Mouse (Mus musculus): ENCODE data around the gene Fcer1a.
"Not testable (repeated sequence)": the region's sequence is repeated elsewhere in the genome, so short reads cannot be mapped to it uniquely, and the experiment has no call there.

Fcer1a gene

DNA sequence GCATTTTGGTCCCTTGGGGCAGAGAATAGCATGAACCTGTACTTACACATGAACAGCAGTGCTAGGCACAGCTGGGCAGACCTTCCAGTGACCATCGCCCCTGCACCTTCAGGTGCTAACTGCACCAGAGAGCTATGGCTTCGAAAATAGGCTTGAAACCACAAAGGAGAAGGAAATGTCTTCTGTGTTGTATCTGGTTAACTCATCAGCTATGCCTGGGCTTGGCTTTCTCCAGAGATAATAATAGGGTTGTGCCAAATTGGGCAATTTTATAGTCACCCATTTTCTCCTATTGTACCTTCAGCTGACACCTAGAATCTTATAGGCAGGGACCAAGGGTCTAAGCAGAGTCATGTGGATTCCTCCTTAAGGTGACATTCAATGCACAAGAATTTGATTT lies at the start of gene Fcer1a:
Gene Fcer1a, minus strand, starts transcription at position 134 of the 400 bp plus-strand sequence.
- no peak for DNase-seq

- DNase-seq, result no peak
These were observed 38.7 kb upstream of the Fcer1a start, which contains the start of gene Olfr418 for GRCm38 (mm10) chr1:173265701-173266100. Gene Olfr418, plus strand, starts transcription at chr1:173266001.

GRCm38 (mm10) chr1:173249888-173250287 lies 22.9 kb upstream of the Fcer1a start:
- no peak for DNase-seq

DNA sequence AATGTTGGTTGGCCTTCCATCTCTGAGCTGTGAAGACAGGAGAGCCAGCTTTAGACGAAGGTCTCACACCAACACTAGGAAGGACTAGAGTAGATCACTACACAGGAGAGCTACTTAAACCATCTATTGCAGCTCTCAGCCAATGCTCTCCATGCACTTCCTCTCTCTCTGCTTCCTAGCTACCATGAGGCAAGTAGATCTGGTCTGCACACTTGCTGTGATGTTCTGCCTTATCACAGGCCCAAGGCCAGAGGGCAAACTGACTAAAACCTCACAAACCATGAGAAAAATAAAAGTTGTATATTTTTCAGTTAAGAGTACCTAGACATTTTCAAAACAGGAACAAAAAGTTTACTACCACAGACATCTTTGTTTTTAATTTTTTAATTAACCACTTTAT lies 10.0 kb upstream of the Fcer1a start:
- DNase-seq, result not testable (repeated sequence)

DNA sequence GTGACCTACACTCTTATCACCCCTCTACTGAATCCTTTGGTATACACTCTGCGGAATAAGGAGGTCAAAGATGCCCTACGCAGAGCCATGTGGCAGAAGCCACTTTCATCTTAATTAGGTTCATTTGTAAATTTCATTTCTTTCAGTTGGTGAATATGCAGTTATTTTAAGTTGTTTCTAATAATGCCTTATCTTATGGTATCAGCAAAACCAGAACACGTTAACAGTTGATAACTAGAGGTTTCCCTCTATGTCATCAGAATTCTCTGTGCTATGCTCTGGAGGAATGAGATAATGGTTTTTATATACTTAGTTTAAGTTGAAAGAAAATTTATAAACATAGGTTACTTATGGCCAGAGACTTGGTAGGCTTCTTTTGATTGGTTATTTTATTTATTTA lies 10.5 kb downstream of the Fcer1a start:
- no peak for DNase-seq

DNA sequence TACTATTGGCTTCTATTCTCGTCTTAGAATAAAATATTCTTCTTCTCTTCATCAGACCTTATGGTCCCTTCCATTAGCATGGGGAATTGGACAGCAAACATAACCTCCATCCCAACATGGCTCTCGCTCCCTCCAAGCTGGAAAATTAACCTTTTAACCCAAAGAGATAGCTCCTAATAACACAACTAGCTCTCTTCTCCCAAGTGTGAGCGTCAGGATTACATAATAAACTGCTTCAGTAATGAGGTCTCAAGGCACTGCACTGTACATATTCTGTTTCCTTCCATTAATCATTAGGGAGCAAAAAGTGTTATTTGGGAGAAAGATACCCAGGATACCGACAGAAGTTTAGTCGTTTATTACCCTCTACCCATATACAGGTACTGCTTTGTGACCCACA lies 14.9 kb downstream of the Fcer1a start, which contains the start of gene Olfr1404:
Gene Olfr1404, plus strand, starts transcription at position 301 of the 400 bp plus-strand sequence.
- DNase-seq, result no peak

DNA sequence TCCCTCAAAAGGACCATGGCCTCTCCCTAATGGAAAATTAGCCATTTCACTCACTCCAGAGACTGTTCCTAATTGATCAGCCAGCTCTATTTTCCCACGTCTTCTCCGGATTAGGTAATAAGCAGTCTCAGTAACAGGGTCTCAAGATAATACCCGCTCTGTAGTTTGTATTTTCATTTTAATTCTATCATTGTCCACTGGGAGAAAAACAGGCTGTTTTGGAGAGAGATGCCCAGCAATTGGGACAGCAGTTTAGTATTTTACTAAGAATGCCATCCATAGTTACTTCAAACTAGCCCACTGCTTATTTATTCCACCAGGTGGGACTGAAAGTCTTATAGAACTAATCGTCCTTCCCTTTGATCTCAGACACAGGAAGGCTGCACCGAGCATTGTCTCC lies 29.5 kb downstream of the Fcer1a start, which contains the start of gene Olfr218:
Gene Olfr218, plus strand, starts transcription at position 301 of the 400 bp plus-strand sequence.
- no peak for DNase-seq

GRCm38 (mm10) chr1:173196359-173196758 lies 30.7 kb downstream of the Fcer1a start:
- no peak for DNase-seq

GRCm38 (mm10) chr1:173192059-173192458 lies 35.0 kb downstream of the Fcer1a start:
- no peak for DNase-seq

- no peak for DNase-seq
These were observed 36.5 kb downstream of the Fcer1a start, which contains the start of gene Olfr1406 for GRCm38 (mm10) chr1:173190540-173190939. Gene Olfr1406, minus strand, starts transcription at chr1:173190640.

DNA sequence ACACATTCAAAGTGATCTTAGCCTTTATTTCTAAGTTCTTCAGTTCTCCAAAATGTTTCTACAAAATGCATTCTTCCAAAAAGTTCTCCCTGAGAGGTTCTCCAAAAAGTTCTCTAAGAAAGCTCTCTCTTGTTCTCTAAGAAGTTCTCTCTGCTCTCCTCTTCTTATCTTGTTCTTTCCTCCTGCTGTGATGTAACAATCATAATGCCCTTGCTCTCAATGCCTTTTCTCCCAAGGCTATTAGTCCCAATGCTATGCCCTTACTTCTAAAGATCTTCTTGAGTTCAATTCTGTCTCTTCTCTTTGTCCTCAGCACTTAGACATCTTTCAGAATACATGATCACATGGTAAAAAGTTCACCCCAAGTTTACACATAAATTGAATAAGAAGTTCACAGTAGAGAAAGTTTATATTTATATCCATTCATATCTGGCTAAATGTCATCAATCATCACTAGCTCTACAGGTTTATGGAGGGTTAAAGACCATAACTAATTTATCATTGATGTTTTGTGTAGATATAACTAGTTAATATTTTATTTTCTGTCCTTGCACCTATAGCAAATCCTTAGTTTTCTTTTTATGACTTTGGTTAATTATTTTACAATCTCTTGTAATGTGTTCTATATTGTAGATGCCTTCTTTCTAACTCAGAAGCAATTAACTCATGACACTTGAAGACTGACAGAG lies 52.7 kb downstream of the Fcer1a start:
- DNase-seq, result no peak

All from kidney, postnatal 14 days (tissue).